Mouse (Mus musculus) T-helper 1 cell (primary cell): ENCODE results near the gene Dock4.

Experiments
- in situ Hi-C: fragments of 300-600 bp; cut with MboI, MseI; formaldehyde crosslinking; loops from one replicate; pipeline ENCODE4 v1.15.1; 2025; ENCODE audit warnings: high pct_unique_total_duplicates

The Dock4 gene

GRCm38 (mm10) chr12:40746081-40746480, 300.3 kb downstream of the Dock4 start:
- in situ Hi-C loops = no loop called here

GRCm38 (mm10) chr12:40759281-40759680, 313.5 kb downstream of the Dock4 start:
- in situ Hi-C loops = no loop called here

GRCm38 (mm10) chr12:40767258-40767816, 321.6 kb downstream of the Dock4 start:
- in situ Hi-C loops = no loop called here

- in situ Hi-C loops = no loop called here
Observed at GRCm38 (mm10) chr12:40773091-40773490, 327.3 kb downstream of the Dock4 start.

GRCm38 (mm10) chr12:40781554-40781953, 335.8 kb downstream of the Dock4 start:
- in situ Hi-C loops = no loop called here

- in situ Hi-C loops = no loop called here
Observed at GRCm38 (mm10) chr12:40788621-40789111, 342.9 kb downstream of the Dock4 start.

GRCm38 (mm10) chr12:40789379-40790361, 343.9 kb downstream of the Dock4 start:
- in situ Hi-C loops = no loop called here

- in situ Hi-C loops = no loop called here
Observed at GRCm38 (mm10) chr12:40791221-40791620, 345.5 kb downstream of the Dock4 start.

GRCm38 (mm10) chr12:40792184-40792650, 346.5 kb downstream of the Dock4 start:
- in situ Hi-C loops = no loop called here

- in situ Hi-C loops = no loop called here
Observed at GRCm38 (mm10) chr12:40794066-40794465, 348.3 kb downstream of the Dock4 start.

GRCm38 (mm10) chr12:40794756-40795155, 349.0 kb downstream of the Dock4 start:
- in situ Hi-C loops = no loop called here

- in situ Hi-C loops = no loop called here
Observed at GRCm38 (mm10) chr12:40795768-40796167, 350.0 kb downstream of the Dock4 start.

- in situ Hi-C loops = no loop called here
Observed at GRCm38 (mm10) chr12:40796813-40797491, 351.2 kb downstream of the Dock4 start.

GRCm38 (mm10) chr12:40797561-40798343, 352.0 kb downstream of the Dock4 start:
- in situ Hi-C loops = no loop called here

- in situ Hi-C loops = no loop called here
Observed at GRCm38 (mm10) chr12:40798344-40799017, 352.7 kb downstream of the Dock4 start.

GRCm38 (mm10) chr12:40801456-40801855, 355.7 kb downstream of the Dock4 start:
- in situ Hi-C loops = no loop called here

- in situ Hi-C loops = no loop called here
Observed at GRCm38 (mm10) chr12:40805257-40805656, 359.5 kb downstream of the Dock4 start.

GRCm38 (mm10) chr12:40807916-40808315, 362.2 kb downstream of the Dock4 start:
- in situ Hi-C loops = no loop called here

- in situ Hi-C loops = loop anchor here (5.0 kb wide), 1 partner anchor 721 kb away; no protein-coding TSS in a partner anchor
Observed at GRCm38 (mm10) chr12:40813474-40813873, 367.7 kb downstream of the Dock4 start.

- in situ Hi-C loops = loop anchor here (5.0 kb wide), 1 partner anchor 723 kb away; no protein-coding TSS in a partner anchor
Observed at GRCm38 (mm10) chr12:40814659-40815363, 369.1 kb downstream of the Dock4 start.
